Comparison of ENCODE assay signal across 8 mouse cellular contexts in genomic region chr10:127326828-127327227, GRCm38 (mm10). TPM values are rescaled to one million over a fixed set of nuclear protein-coding genes. Genes with fewer than 3 reads are reported as not detected.
A peak's percentile ranks its signal among the peaks of the same experiment; 100 is the strongest.
DNase-seq lines count a peak whose midpoint lies in the region; ATAC-seq lines count a peak whose summit lies in the region.

No protein-coding gene starts in this region.

- WGBS in lung, embryonic 15.5 days, result 6% methylated on average over 29 of the region's 29 CpGs
- 4% methylated on average over 29 of the region's 29 CpGs for WGBS in embryonic facial prominence, embryonic 15.5 days
- WGBS in hindbrain, embryonic 11.5 days, result 6% methylated on average over 29 of the region's 29 CpGs
- 24% methylated on average over 29 of the region's 29 CpGs for WGBS in liver, embryonic 15.5 days (ENCODE audit: insufficient replicate concordance)

- no peaks in the 10 kb centered on the region for H3K9me3 ChIP-seq in lung, embryonic 15.5 days
- H3K9me3 ChIP-seq in embryonic facial prominence, embryonic 15.5 days (replicated peaks), result no peaks in the 10 kb centered on the region
- no peaks in the 10 kb centered on the region for H3K9me3 ChIP-seq in hindbrain, embryonic 11.5 days (ENCODE audit: control insufficient read depth, low read length)
- H3K9me3 ChIP-seq in liver, embryonic 15.5 days (replicated peaks), result no peaks in the 10 kb centered on the region

- H3K4me3 ChIP-seq in lung, embryonic 15.5 days, result peak overlapping the region; percentile 41
- H3K4me3 ChIP-seq in embryonic facial prominence, embryonic 15.5 days (replicated peaks), result peak overlapping the region; percentile 43
- H3K4me3 ChIP-seq in hindbrain, embryonic 11.5 days (ENCODE audit: low read depth, low read length), result peak overlapping the region; percentile 33
- peak overlapping the region; percentile 61 for H3K4me3 ChIP-seq in liver, embryonic 15.5 days (replicated peaks)

- H3K4me1 ChIP-seq in lung, embryonic 15.5 days, result peaks cover 19% of the 10 kb centered on the region
- H3K4me1 ChIP-seq in embryonic facial prominence, embryonic 15.5 days, result peaks cover 15% of the 10 kb centered on the region
- peaks cover 9% of the 10 kb centered on the region for H3K4me1 ChIP-seq in hindbrain, embryonic 11.5 days (replicated peaks; ENCODE audit: control insufficient read depth, insufficient read depth, low read length)
- H3K4me1 ChIP-seq in liver, embryonic 15.5 days (replicated peaks), result peaks cover 46% of the 10 kb centered on the region

- H3K4me2 ChIP-seq in lung, embryonic 15.5 days, result peak overlapping the region; percentile 77
- H3K4me2 ChIP-seq in embryonic facial prominence, embryonic 15.5 days (replicated peaks), result peak overlapping the region; percentile 77
- H3K4me2 ChIP-seq in hindbrain, embryonic 11.5 days (replicated peaks; ENCODE audit: low read depth, low read length), result peak overlapping the region; percentile 52
- H3K4me2 ChIP-seq in liver, embryonic 15.5 days, result peak overlapping the region; percentile 90

- no peak for ATAC-seq in lung, embryonic 15.5 days (ENCODE audit: borderline replicate concordance, extremely low read depth, low FRiP score, low TSS enrichment)
- no peak for ATAC-seq in embryonic facial prominence, embryonic 15.5 days (ENCODE audit: insufficient number of reproducible peaks, low FRiP score, low TSS enrichment, low read depth)
- no peak for ATAC-seq in hindbrain, embryonic 11.5 days (ENCODE audit: low FRiP score)
- no peak for ATAC-seq in liver, embryonic 15.5 days (ENCODE audit: insufficient read depth)

- peaks cover 76% of the 10 kb centered on the region for H3K27me3 ChIP-seq in lung, embryonic 15.5 days
- H3K27me3 ChIP-seq in embryonic facial prominence, embryonic 15.5 days, result peaks cover 50% of the 10 kb centered on the region
- peaks cover 54% of the 10 kb centered on the region for H3K27me3 ChIP-seq in hindbrain, embryonic 11.5 days (ENCODE audit: control insufficient read depth, insufficient read depth, low read length)
- peaks cover 33% of the 10 kb centered on the region for H3K27me3 ChIP-seq in liver, embryonic 15.5 days

- peaks cover 13% of the 10 kb centered on the region for H3K36me3 ChIP-seq in lung, embryonic 15.5 days
- H3K36me3 ChIP-seq in embryonic facial prominence, embryonic 15.5 days, result peaks cover 18% of the 10 kb centered on the region
- no peaks in the 10 kb centered on the region for H3K36me3 ChIP-seq in hindbrain, embryonic 11.5 days (ENCODE audit: control insufficient read depth, insufficient read depth, low read length)
- H3K36me3 ChIP-seq in liver, embryonic 15.5 days (replicated peaks), result peaks cover 3% of the 10 kb centered on the region; the same call in 1 of the 2 replicates

- peak overlapping the region; percentile 30; the same call in 1 of the 2 replicates for H3K9ac ChIP-seq in lung, embryonic 15.5 days
- peak overlapping the region; percentile 10; the same call in 1 of the 2 replicates for H3K9ac ChIP-seq in embryonic facial prominence, embryonic 15.5 days
- 0 out of 2 replicates have a peak overlapping the region, but pooled peaks have one; percentile 31 for H3K9ac ChIP-seq in hindbrain, embryonic 11.5 days (ENCODE audit: low read depth, low read length)
- H3K9ac ChIP-seq in liver, embryonic 15.5 days, result peak overlapping the region; percentile 62

- DNase-seq in lung, postnatal 25 days (ENCODE audit: low spot score), result no peak
- DNase-seq in hindbrain, embryonic 11.5 days (ENCODE audit: low spot score), result no peak
- no peak for DNase-seq in frontal cortex, postnatal 36 days (ENCODE audit: low spot score in 2 of 2)
- DNase-seq in thymus, postnatal 25 days, result no peak
- DNase-seq in frontal cortex, adult 2 months (ENCODE audit: extremely low spot score in 1 of 2, low spot score in 1 of 2), result no peak

- H3K27ac ChIP-seq in lung, embryonic 15.5 days, result no peak overlapping the region
- H3K27ac ChIP-seq in embryonic facial prominence, embryonic 15.5 days (replicated peaks), result no peak overlapping the region
- no peak overlapping the region for H3K27ac ChIP-seq in hindbrain, embryonic 11.5 days (ENCODE audit: low read depth, low read length)
- no peak overlapping the region for H3K27ac ChIP-seq in liver, embryonic 15.5 days (replicated peaks)

RNA-seq across cellular contexts. Expression of gene Arhgap9, which starts 5.1 kb away (rescaled TPM):
- 3.5 and 6.9 TPM in 2 replicates for polyA plus RNA-seq in lung, embryonic 15.5 days (2015; fragmentation: Nextera tagmentation; extraction: Ambion mirVana)
- 5.1 and 5.2 TPM in 2 replicates for polyA plus RNA-seq in embryonic facial prominence, embryonic 15.5 days (2015; fragmentation: Nextera tagmentation; extraction: Ambion mirVana)
- 1.1 and 2.2 TPM in 2 replicates for polyA plus RNA-seq in hindbrain, embryonic 11.5 days (2014; fragmentation: Nextera tagmentation; extraction: Ambion mirVana)
- 14.1 and 14.9 TPM in 2 replicates for polyA plus RNA-seq in liver, embryonic 15.5 days (2015; fragmentation: Nextera tagmentation; extraction: Ambion mirVana)
- polyA plus RNA-seq in frontal cortex, adult 2 months (2012; rRNA removed), result 1.1 and 1.3 TPM in 2 replicates

RNA-seq across cellular contexts. Expression of gene Gli1, which starts 14.9 kb away (rescaled TPM):
- 10.4 and 11.5 TPM in 2 replicates for polyA plus RNA-seq in lung, embryonic 15.5 days (2015; fragmentation: Nextera tagmentation; extraction: Ambion mirVana)
- 15.7 and 16.1 TPM in 2 replicates for polyA plus RNA-seq in embryonic facial prominence, embryonic 15.5 days (2015; fragmentation: Nextera tagmentation; extraction: Ambion mirVana)
- 3.0 and 3.2 TPM in 2 replicates for polyA plus RNA-seq in hindbrain, embryonic 11.5 days (2014; fragmentation: Nextera tagmentation; extraction: Ambion mirVana)
- 0.31 and 0.32 TPM in 2 replicates for polyA plus RNA-seq in liver, embryonic 15.5 days (2015; fragmentation: Nextera tagmentation; extraction: Ambion mirVana)
- 2.0 and 3.2 TPM in 2 replicates for polyA plus RNA-seq in frontal cortex, adult 2 months (2012; rRNA removed)

RNA-seq across cellular contexts. Expression of gene Mars, which starts 15.2 kb away (rescaled TPM):
- polyA plus RNA-seq in lung, embryonic 15.5 days (2015; fragmentation: Nextera tagmentation; extraction: Ambion mirVana), result 104 and 108 TPM in 2 replicates
- 101 and 105 TPM in 2 replicates for polyA plus RNA-seq in embryonic facial prominence, embryonic 15.5 days (2015; fragmentation: Nextera tagmentation; extraction: Ambion mirVana)
- 173 and 179 TPM in 2 replicates for polyA plus RNA-seq in hindbrain, embryonic 11.5 days (2014; fragmentation: Nextera tagmentation; extraction: Ambion mirVana)
- polyA plus RNA-seq in liver, embryonic 15.5 days (2015; fragmentation: Nextera tagmentation; extraction: Ambion mirVana), result 109 and 112 TPM in 2 replicates
- polyA plus RNA-seq in frontal cortex, adult 2 months (2012; rRNA removed), result 63.1 and 81.8 TPM in 2 replicates

RNA-seq across cellular contexts. Expression of gene Inhbe, which starts 27.4 kb away (rescaled TPM):
- not detected in 2 replicates for polyA plus RNA-seq in lung, embryonic 15.5 days (2015; fragmentation: Nextera tagmentation; extraction: Ambion mirVana)
- 0.05 and 0.07 TPM in 2 replicates for polyA plus RNA-seq in embryonic facial prominence, embryonic 15.5 days (2015; fragmentation: Nextera tagmentation; extraction: Ambion mirVana)
- 0.05 TPM in 1 of 2 replicates, not detected in the other for polyA plus RNA-seq in hindbrain, embryonic 11.5 days (2014; fragmentation: Nextera tagmentation; extraction: Ambion mirVana)
- 0.71 and 0.82 TPM in 2 replicates for polyA plus RNA-seq in liver, embryonic 15.5 days (2015; fragmentation: Nextera tagmentation; extraction: Ambion mirVana)
- 0.10 and 0.13 TPM in 2 replicates for polyA plus RNA-seq in frontal cortex, adult 2 months (2012; rRNA removed)

RNA-seq across cellular contexts. Expression of gene Mbd6, which starts 38.0 kb away (rescaled TPM):
- 13.3 and 18.8 TPM in 2 replicates for polyA plus RNA-seq in lung, embryonic 15.5 days (2015; fragmentation: Nextera tagmentation; extraction: Ambion mirVana)
- polyA plus RNA-seq in embryonic facial prominence, embryonic 15.5 days (2015; fragmentation: Nextera tagmentation; extraction: Ambion mirVana), result 19.6 and 20.8 TPM in 2 replicates
- polyA plus RNA-seq in hindbrain, embryonic 11.5 days (2014; fragmentation: Nextera tagmentation; extraction: Ambion mirVana), result 14.2 and 17.5 TPM in 2 replicates
- polyA plus RNA-seq in liver, embryonic 15.5 days (2015; fragmentation: Nextera tagmentation; extraction: Ambion mirVana), result 7.9 and 8.0 TPM in 2 replicates
- polyA plus RNA-seq in frontal cortex, adult 2 months (2012; rRNA removed), result 50.0 and 51.5 TPM in 2 replicates

Comparison
In these comparisons a context has a peak if more than half of its experiments do, and no peak if none do; other contexts are left out.
1. H3K9ac ChIP-seq: peak in every context shown above with its lines; median percentile 62 in liver, embryonic 15.5 days; 31 in hindbrain, embryonic 11.5 days; 30 in lung, embryonic 15.5 days; 10 in embryonic facial prominence, embryonic 15.5 days.